Mouse (Mus musculus) olfactory bulb, adult 2 months (tissue): ENCODE results near the gene Mta1.

Experiments used
- CTCF ChIP-seq: fragments of 200-500 bp; IDR thresholded peaks from 2 replicates; pipeline ENCODE4 v1.5.1; 2012; ENCODE audit warnings: low read depth, mild to moderate bottlenecking, low read length, moderate library complexity; ENCODE audit not compliant: insufficient read depth
- POLR2A ChIP-seq: fragments of 200-500 bp; IDR thresholded peaks from 2 replicates; pipeline ENCODE4 v1.6.1; 2012; ENCODE audit warnings: mild to moderate bottlenecking, low read depth, low read length, moderate library complexity; ENCODE audit not compliant: insufficient read depth

- TF ChIP-seq POLR2A (no peak), CTCF (no peak)
Measured at GRCm38 (mm10) chr12:113119516-113120410, 21.7 kb downstream of the Mta1 start.
